Mouse (Mus musculus) intestine, postnatal 0 days (tissue): ENCODE data around the gene Trim5. TPM values are rescaled to one million over a fixed set of nuclear protein-coding genes. Genes with fewer than 3 reads are reported as not detected.
"Not testable (repeated sequence)": the region's sequence is repeated elsewhere in the genome, so short reads cannot be mapped to it uniquely, and the experiment has no call there.

ENCODE experiments used
- ATAC-seq: fragments of 200-750 bp; cut with Nextera tagmentation; 2 replicates; pipeline ENCODE4 v1.8.0; 2017; ENCODE audit warnings: mild to moderate bottlenecking, moderate TSS enrichment, moderate library complexity
- H3K27ac ChIP-seq: fragments of 300-500 bp; sonication (generic); 2 replicates; pipeline ENCODE4 v1.5.1; 2014; ENCODE audit warnings: mild to moderate bottlenecking, low read depth, low read length, moderate library complexity
- H3K27me3 ChIP-seq: fragments of 300-500 bp; sonication (generic); replicated peaks from 2 replicates; pipeline ENCODE4 v1.6.1; 2014; ENCODE audit warnings: low read length, mixed read lengths; ENCODE audit not compliant: control insufficient read depth, insufficient read depth
- H3K36me3 ChIP-seq: fragments of 300-500 bp; sonication (generic); 2 replicates; pipeline ENCODE4 v1.6.1; 2014; ENCODE audit warnings: mild to moderate bottlenecking, moderate library complexity; ENCODE audit not compliant: control insufficient read depth, insufficient read depth
- H3K4me1 ChIP-seq: fragments of 300-500 bp; sonication (generic); replicated peaks from 2 replicates; pipeline ENCODE4 v1.6.1; 2014; ENCODE audit warnings: antibody characterized with exemption, low read length, mixed read lengths; ENCODE audit not compliant: control insufficient read depth, insufficient read depth
- H3K4me2 ChIP-seq: fragments of 300-500 bp; sonication (generic); replicated peaks from 2 replicates; pipeline ENCODE4 v1.6.1; 2014; ENCODE audit warnings: low read depth, mild to moderate bottlenecking, moderate library complexity
- H3K4me3 ChIP-seq: fragments of 300-500 bp; sonication (generic); 2 replicates; pipeline ENCODE4 v1.5.1; 2014; ENCODE audit warnings: low read depth, low read length
- H3K9ac ChIP-seq: fragments of 300-500 bp; sonication (generic); 2 replicates; pipeline ENCODE4 v1.6.1; 2014; ENCODE audit warnings: mild to moderate bottlenecking, low read depth, low read length
- H3K9me3 ChIP-seq: fragments of 300-500 bp; sonication (generic); 2 replicates; pipeline ENCODE4 v1.6.1; 2016; ENCODE audit warnings: mixed run types; ENCODE audit not compliant: control insufficient read depth
- CTCF ChIP-seq: sonication (generic); IDR thresholded peaks from 2 replicates; pipeline ENCODE4 v1.5.1; 2016; ENCODE audit warnings: low read depth, mild to moderate bottlenecking, control low read depth, antibody characterized with exemption, moderate library complexity
- WGBS: fragments of 180-500 bp; shearing (Covaris S2); extraction: QIAGEN DNeasy Blood & Tissue Kit; methylation state at CpG from one replicate; pipeline ENCODE4 v1.1.7; 2014; 5-methylcytosine and 5-hydroxymethylcytosine counted together
- polyA plus RNA-seq: library from polyadenylated mRNA; unstranded; fragments of >200 nt; fragmentation: Nextera tagmentation; extraction: Ambion mirVana; gene quantifications from 2 replicates; pipeline ENCODE4 v1.2.1, GENCODE M21; 2015

Trim5 gene
- polyA plus RNA-seq, result 1.6 TPM in 2 replicates

- H3K27me3 ChIP-seq, H3K4me1 ChIP-seq, H3K9ac ChIP-seq, H3K9me3 ChIP-seq, H3K27ac ChIP-seq, H3K36me3 ChIP-seq: not testable (repeated sequence)
- ATAC-seq, result peak; percentile 97
- H3K4me2 ChIP-seq, result peak within 1 kb of the TSS; percentile 51
- 28% methylated on average over 14 of the region's 14 CpGs for WGBS
- H3K4me3 ChIP-seq, result peak within 1 kb of the TSS; percentile 25
These were observed at the start of gene Trim5 for GRCm38 (mm10) chr7:104287576-104288443. Trim5 (minus strand) TSS chr7:104288094.

GRCm38 (mm10) chr7:104335547-104335946, 47.7 kb upstream of the Trim5 start:
- ATAC-seq, H3K36me3 ChIP-seq, H3K4me2 ChIP-seq, H3K27ac ChIP-seq, H3K9ac ChIP-seq, H3K4me1 ChIP-seq, H3K4me3 ChIP-seq, H3K27me3 ChIP-seq, H3K9me3 ChIP-seq: not testable (repeated sequence)
- 83% methylated on average over 3 of the region's 3 CpGs for WGBS

GRCm38 (mm10) chr7:104329171-104329570, 41.3 kb upstream of the Trim5 start, which contains the start of gene Trim34b:
Trim34b (plus strand) TSS chr7:104329471.
- H3K36me3 ChIP-seq, ATAC-seq, H3K4me3 ChIP-seq, H3K9ac ChIP-seq, H3K27ac ChIP-seq, H3K4me1 ChIP-seq, H3K9me3 ChIP-seq, H3K27me3 ChIP-seq, H3K4me2 ChIP-seq: not testable (repeated sequence)
- 96% methylated on average over 2 of the region's 2 CpGs for whole genome bisulfite sequencing

GRCm38 (mm10) chr7:104322028-104322427, 34.1 kb upstream of the Trim5 start:
- Histone ChIP-seq H3K4me1 (no peaks in the 10 kb centered on the region), H3K4me2 (no peak overlapping the region), H3K36me3 (no peaks in the 10 kb centered on the region), H3K9me3 (no peaks in the 10 kb centered on the region), H3K27ac (no peak overlapping the region), H3K4me3 (no peak overlapping the region), H3K9ac (no peak overlapping the region), H3K27me3 (no peaks in the 10 kb centered on the region)
- ATAC-seq, result no peak
- whole genome bisulfite sequencing, result 46% methylated on average over 9 of the region's 9 CpGs
- no peak for TF ChIP-seq CTCF

GRCm38 (mm10) chr7:104315369-104316080, 27.6 kb upstream of the Trim5 start, which contains the start of gene Trim12a:
Trim12a (minus strand) TSS chr7:104315466.
- not testable (repeated sequence) for H3K9me3 ChIP-seq, H3K36me3 ChIP-seq, H3K4me1 ChIP-seq, H3K27me3 ChIP-seq
- Histone ChIP-seq H3K4me2 (peak within 1 kb of the TSS; percentile 61), H3K27ac (peak within 1 kb of the TSS; percentile 75), H3K9ac (peak within 1 kb of the TSS; percentile 42), H3K4me3 (peak within 1 kb of the TSS; percentile 55)
- 22% methylated on average over 4 of the region's 4 CpGs for WGBS
- ATAC-seq, result peak; percentile 98

- TF ChIP-seq CTCF, result no peak
- Histone ChIP-seq H3K4me1 (no peaks in the 10 kb centered on the region), H3K4me3 (peak overlapping the region; percentile 55), H3K27ac (peak overlapping the region; percentile 75), H3K4me2 (peak overlapping the region; percentile 61), H3K9ac (peak overlapping the region; percentile 42), H3K9me3 (no peaks in the 10 kb centered on the region), H3K27me3 (no peaks in the 10 kb centered on the region), H3K36me3 (no peaks in the 10 kb centered on the region)
- ATAC-seq, result peak; percentile 85
- 8% methylated on average over 15 of the region's 15 CpGs for WGBS
These were observed 27.0 kb upstream of the Trim5 start for GRCm38 (mm10) chr7:104314796-104315353.
